Mouse (Mus musculus) testis, postnatal 10 days (tissue): ENCODE results near the gene Myadml2.

Source experiments
- DNase-seq: peaks from one replicate; pipeline ENCODE4 v3.0.0; 2021; ENCODE audit warnings: low spot score

Myadml2 gene

DNA sequence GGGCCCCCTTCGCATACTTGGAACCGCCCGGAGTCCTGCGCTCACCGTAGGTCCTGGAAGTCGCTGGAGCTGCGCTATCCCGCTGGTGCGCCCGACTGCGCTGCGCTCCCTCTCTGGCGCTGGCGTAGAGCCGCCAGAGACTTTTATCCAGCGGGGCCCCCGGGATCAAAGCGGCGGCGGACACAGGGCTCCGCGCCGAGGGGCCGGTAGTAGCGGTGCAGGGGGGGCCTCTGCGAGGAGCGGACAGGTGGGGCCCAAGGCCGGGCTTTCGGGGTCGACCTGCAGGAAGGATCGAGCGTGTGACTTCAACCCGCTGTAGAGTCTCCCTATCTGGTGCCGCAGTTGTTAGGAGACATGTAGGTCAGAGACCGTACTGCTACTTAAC lies 13.1 kb upstream of the Myadml2 start, which contains the start of gene Notum:
TSS of gene Notum (minus strand) at position 100 of the 385 bp plus-strand sequence.
- DNase-seq, result no peak

DNA sequence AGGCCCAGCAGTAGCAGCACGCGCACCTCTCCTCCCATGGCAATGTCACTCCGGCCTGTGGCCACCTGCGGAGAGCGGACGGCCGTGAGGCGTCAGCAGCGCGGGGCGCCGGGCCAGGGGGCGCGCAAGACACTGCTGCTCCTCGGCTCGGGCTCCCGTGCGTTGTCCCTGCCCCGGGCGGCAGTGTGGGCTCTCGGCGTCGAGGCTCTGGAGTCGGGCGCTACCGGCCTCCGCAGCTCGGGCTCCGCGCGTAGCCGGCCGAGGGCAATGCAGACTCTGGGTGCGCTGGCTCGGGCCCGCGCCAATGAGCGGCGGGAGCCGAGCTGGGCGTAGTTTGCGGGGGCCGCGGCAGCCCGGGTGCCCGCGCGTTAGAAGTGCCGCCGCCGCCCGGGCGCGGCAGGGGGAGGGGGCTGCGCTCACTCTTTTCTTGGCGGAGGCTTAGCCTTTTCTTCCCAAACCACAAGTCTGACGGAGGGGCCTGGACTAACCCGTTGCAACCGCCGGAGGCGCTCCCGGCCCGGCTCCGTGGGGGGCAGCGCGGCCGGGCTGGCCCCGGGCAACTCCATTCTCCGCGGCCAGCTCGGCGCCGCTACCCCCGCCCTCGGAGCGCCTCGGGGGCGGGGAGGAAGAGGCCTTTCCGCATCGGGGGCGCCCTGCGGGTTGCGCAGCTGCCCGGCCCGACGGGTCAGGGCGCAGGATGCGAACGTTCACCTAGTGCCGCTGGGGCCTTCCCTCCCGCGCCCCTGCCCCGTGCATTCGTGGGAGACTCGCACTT lies 12.5 kb upstream of the Myadml2 start:
- DNase-seq, result peak; percentile 66

DNA sequence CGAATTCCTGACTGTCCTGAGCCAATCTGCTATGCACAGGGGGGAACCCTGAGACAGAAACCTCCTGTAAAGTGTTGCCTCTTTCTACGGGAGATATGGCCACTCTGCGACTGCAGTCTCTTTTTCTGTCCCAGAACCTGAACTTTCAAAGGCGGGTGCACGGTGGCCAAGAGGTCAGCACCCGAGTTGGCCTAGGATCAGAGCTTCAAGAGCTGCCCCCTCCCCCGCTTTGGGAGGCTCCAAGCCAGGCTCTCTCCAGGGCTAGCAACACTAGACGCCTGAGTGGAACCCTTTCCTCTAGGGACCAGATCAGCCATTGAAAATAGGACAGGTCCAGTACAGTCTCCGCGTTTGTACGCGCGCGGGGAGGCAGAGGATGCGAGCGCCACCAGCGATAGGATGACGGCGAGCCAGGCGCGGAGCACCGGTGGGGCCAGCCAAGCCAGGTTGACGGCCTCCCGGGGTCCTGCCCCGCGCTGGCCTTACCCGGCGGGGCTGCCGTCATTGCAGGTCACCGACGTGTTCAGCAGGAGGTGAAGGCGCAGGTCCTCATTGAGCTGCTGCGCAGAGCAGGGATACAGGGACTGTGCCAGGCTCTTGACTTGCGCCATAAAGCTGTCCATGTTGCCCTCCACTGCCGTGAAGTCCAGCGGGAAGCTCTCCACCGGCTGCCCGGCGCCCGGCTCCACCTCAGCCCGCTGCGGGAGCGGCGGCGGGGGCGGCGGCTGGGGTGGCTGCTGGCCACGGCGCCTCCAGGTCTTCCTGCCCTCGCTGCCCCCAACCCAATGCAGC lies 11.7 kb upstream of the Myadml2 start:
- no peak for DNase-seq

DNA sequence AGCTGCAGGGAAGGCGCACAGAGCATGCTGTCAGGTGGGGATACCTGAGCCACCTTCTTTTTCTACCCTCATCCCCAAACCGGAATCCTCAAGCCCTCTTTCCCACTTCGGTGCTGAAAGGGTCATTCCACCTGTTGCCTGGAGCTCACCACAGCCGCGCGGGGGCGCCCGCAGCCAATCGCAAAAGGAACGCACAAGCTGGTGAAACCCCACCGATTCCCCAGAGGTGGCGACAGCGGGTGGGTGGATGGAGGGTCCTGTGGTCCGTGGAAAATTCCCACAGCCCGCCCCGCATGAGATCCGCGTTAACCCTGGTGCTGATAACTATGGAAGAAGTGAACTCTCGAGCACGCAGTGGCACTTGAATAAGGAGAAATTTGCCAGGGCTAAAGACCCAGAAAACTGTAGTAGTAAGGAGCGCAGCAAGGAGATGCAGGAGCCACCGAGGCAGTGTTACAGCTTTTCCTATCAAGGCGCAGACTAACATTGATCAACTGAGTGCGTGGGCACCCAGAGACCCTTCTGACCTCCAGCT lies 11.0 kb upstream of the Myadml2 start:
- DNase-seq, result peak; percentile 88

DNA sequence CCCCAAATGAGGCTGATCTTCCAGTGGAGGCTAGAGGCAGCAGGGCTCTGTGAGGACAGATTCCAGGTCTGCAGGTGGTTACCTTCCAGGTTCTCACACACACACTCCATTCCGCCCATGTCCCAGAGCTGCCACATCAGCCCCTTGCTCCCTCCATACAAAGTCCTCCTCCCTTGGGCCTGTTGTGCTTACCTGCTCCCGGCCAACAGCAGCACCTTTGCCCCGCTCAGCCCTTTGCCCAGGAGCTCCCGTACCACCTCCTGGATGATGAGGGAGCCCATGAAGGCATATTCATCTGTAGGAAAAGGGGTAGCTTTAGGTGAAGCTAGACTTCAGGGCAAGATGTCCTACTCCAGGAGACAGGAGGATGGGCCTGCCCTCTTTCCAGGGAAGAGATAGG lies 9.3 kb upstream of the Myadml2 start:
- DNase-seq, result no peak

DNA sequence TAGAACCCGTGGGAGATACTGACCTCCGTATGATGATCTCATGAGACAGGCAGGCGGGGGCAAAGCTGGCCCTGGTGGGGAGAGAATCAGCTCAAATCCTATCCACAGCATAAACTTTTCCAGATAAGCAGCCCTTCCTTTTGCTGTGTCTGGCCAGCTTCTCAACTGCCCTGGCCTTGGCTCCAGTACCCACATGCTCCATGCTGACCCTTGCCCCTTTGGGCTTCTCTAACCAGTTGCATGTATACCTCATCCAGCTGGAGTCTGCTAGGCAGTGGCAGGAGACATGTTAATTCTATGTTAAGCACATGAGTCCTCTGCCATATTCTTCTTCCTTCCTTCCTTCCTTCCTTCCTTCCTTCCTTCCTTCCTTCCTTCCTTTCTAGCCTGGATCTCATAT lies 6.8 kb upstream of the Myadml2 start:
- no peak for DNase-seq

DNA sequence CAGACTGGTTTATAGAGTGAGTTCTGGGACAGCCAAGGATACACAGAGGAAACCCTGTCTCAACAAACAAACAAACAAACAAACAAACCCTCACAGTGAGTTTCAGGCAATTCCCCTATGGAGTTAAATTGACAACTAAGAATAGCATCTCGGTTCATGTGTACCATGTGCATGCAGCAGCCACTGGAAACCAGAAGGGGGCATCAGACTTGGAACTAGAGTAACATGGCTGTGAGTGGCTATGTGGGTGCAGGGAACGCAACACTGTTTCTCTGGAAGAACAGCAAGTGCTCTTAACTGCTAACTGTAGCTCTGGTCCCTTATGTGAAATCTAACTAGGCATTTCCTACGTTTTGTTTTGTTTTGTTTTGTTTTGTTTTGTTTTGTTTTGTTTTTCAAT lies 3.9 kb upstream of the Myadml2 start:
- DNase-seq, result no peak

DNA sequence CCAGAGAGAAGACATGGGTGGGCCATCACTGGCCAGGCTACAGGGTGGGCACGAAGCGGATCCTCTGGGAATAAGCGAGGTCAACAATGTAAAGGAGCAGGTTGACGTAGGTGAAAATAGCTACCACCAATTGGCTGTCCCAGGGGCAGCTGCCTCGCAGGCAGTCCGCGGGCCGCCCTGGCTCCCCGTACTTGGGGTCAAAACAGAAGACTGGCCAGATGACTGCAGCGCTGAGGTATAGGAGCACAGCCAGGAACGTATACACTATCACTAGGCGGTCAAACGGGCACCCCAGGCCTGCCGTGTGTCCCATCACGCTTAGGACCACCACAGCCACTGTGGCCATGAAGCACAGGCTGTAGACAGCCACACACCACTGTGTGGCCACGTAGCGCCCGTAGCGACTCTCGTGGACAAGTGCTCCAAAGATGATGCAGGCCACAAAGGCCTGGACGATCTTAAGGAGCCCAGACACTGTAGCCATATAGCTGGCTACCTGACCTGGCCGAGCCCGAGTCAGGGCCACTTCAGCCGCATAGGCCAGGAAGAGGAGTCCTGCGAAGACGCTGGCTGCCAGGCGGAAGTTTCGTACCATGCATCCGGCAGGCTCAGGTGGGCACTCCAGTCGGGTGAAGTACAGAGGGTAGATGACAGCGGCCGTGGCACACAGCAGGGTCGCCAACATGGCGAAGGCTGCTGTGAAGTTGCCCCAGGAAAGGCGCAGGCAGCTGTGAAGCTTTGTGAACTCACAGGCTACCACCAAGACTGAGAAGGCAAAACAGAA lies 719 bp downstream of the Myadml2 start:
- peak; percentile 37 for DNase-seq

DNA sequence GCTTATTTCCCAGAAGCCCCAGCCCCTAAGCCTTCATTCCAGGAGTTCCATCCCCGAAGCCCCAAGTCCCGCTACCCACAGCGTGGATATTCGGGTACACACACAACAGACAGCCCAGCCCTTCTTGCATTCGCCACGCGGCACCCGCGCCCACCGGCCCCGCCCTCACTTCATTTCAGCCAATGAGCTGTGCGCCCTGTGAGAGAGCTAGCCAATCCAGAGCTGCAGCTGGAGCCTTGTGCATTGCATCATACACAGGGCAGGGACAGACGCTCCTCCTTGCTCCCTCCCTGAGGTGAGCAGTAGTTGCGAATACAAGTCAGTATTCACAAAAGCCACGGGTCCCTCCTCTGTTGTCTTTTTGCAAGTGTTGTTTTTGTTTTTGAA lies 4.4 kb downstream of the Myadml2 start, which contains the start of gene Pycr1:
TSS of gene Pycr1 (minus strand) at position 169 of the 387 bp plus-strand sequence.
- peak; percentile 93 for DNase-seq

DNA sequence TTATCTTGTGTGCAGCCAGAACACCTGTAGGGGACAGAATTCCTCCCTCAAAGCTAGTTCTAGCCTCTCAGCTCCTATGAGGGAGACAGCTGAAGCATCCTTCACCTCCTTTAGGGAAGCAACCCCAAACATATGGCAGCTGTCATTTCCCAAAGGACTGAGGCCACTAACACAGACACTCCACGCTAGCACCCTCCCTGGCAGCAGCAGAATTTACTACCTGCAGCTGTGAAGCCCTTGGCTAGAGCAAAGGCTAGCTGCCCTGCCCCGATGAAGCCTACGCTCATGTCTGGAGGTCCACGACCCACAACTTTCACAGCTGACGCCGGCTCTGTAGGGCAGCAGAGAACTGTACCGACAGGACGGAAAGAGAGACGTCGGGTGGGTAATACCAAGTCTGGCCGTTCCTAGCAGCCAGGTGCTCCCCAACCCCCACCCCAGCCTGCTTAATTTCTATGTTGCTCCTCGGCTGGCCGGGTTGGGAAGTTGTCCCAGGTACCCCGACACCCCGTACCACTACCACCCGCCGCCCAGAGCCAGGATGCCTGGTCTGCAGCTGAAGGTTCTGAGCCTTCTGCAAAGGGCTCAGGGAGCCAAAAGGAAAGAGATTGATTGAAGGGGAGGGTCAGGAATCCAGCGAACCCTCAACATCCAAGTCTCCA lies 4.9 kb downstream of the Myadml2 start:
- DNase-seq, result peak; percentile 61

DNA sequence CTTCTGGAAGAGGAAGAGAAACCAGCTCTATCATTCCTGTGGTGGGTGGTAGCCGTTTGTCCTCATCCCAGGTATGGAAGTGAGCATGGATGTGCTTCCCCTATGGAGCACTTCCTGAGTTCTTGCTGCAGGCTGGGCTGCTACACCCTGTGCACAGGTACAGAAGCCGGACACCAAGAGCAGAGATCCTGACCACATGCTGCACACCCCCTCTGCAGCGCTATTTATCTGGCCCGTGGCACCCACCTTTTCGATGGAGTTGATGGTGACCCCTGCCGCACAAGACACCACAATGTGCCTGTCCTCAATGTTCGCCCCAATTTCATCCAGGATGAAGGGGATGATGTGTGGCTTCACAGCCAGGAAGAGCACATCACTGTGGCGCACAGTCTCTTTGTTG lies 6.1 kb downstream of the Myadml2 start:
- peak; percentile 35 for DNase-seq

DNA sequence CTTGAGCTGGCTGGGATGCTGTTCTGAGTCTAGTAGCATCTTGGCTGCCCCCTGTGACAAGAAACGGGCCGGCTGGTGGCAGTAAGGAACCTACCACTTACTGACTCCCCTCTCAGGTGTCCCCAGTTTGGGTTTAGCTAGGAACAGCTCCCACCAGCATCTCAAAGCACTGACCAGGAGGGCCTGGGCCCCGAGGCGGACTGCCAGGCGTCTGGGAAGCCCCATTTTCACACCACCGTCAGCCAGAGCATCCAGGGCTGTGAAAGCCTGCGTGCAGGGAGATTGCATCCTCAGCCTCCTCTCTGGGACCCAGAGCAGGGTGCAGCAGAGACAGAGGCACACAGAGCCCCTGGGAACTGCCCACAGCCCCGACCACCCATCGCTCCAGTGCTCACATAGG lies 6.7 kb downstream of the Myadml2 start:
- DNase-seq, result peak; percentile 38

DNA sequence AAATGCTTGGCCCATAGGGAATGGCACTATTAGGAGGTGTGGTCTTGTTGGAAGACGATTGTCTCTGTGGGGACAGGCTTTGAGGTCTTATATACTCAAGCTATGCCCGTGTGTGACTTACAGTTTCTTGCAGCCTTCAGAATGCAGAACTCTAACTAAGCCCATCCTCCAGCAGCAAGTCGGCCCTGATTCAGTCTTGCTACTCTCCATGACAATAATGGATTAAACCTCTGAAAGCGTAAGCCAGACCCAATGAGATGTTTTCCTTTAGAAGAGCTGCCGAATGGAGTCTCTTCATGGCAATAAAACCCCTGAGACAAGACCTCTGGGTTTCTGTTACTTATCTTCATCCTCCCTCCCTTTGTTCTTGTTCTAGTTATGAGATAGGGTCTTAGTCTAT lies 13.1 kb downstream of the Myadml2 start:
- no peak for DNase-seq

DNA sequence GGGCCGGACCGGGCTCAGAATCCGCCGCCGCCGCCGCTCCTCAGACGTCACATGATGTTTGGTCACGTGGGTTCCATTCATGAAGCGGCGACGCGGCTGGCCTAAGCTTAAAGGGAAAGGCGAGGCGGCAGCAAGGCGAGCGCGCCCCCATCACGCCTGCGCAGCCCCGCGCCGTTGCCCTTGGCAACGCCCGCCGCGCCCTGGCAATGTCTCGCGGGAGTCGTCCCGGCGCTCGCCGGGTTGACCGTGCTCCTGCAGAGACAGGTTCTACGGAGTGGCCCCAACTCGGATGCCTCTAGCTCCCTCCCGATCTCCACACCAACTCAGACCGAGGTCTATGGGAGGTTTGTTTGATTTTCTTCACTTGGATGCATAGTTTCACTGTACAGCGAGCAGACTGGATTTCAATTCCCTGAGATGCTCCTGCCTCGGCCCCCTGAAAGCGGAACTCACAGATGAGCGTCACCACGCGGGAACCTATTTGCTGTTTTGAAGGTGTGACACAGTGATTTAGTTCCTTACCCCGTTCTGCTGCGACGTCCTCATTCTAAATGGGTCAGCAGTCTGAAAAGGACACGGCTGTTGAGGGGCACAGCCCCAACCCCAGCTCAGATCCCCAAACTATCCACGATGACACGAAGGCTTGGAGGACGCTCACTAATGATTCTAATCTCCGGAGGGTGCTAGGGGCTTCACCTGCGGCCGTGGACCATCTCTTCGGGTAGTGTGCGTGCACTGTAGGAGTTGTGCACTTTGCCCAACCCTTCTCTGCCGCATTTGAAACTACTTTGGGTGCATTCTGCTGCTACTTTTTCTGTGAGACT lies 14.2 kb downstream of the Myadml2 start, which contains the start of gene Mafg:
TSS of gene Mafg (minus strand) at position 81 of the 824 bp plus-strand sequence.
- peak; percentile 94 for DNase-seq

DNA sequence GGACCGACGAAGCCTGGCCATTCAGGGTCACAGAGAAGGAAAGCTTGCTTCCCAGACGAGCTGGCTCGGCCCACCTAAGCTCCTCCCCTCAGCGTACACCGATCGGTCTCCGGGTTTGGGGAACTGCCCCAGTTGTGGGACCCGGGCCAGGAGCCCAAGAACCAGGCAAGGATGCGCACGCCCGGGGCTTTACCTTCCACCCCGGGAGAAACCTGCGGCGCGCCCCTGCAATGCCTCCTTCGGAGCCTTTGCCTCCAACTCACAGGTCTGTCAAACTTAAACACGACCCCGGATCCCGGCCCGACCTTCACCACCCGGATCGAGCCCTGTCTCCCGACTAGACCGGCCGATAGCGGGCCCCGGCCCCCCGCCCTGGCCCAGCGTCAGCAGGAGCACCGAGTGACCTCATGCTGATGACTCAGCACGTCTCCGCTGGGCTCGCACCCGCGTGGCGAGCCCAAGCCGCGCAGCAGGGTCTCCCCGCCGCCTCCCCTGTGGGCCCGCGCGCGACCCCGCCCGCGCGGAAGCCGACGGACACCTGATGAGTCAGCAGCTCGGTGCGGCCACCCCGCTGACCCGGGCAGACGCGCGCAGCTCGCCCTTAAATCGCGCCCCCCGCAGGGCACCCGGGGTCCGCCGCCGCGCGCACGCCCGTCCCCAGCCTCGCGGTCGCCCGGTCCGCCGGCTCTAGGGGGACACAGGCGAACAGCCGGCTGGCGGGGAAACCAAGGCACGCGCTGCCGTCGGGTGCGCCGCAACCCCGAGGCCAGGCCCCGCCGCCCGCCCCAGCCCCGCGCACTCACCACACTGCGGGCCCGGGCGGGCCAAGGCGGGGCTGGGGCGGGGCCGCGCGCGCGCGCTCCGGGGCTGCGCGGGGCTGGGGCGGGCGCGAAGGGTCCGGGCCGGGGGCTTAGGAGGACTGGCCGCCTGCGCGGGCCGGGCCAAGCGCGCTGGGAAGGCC lies 15.1 kb downstream of the Myadml2 start:
- peak; percentile 81 for DNase-seq

DNA sequence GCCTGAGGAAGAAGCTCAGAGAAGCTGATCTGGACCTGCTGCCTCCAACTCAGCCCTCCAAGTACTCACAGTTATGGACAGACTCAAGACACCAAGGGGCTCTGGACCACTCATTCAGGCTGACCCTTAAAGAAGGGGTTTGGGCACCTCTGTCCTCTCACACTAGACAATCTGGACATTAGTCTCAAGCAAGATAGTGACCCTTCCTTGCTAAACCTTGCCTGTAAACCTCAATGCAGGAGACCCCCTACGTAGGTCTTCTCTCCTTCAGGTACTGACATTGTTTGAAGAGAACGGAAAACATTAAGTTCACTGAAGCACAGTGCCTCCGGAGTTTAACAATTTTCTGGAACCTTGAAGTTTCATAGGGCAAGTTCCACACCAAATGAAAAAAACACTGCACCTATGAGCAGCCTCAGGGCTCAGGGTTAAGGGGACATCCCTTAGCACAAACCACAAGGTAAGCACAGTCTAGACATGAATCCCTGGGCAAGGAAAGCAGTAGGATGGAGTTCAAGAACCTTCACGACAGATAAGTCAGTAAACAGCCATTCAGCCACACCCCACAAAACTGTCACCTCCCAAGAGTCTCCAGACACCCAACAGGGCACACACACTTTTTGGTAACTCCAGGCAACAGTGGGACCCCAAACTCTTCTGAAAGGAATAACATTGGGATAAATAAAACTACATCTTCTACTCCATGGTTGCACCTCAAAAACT lies 16.1 kb downstream of the Myadml2 start:
- DNase-seq, result no peak

DNA sequence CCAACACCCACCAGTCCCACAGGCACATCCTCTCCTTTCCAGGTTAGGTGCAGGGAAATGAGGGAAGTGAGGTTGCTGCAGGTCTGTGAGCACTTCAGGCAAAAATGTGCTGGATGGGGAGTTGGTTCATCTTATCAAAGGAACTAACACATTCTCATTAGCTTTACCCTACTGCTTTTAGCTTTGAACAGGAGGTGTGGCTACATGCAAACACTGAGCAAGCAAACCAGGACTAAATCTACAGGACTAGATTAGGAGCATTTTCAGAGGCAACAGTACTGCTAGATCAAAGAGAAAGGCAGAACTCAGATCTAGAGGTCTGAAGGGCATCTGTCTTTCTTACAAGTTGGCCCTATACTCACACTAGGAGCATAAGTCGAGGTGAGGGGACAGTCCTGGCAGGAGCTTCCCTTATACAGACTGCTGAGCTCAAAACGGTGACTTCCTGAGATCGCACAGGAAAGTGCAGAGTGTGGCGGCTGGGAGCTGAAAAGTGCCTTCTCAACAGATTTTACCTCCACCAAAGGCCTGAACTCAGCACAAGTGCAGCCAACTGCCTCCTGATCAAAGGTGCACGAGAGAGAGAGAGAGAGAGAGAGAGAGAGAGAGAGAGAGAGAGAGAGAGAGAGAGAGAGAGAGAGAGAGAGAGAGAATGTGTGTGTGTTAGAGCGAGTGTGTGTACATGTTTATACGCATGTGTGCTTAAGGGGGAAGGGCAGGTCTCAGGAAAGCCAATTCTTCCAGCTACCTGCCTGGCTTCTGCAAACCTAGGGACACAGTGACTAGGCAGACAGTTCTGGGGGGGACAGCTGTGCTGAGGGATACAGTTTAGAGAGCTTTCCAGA lies 16.9 kb downstream of the Myadml2 start:
- DNase-seq, result peak; percentile 32

DNA sequence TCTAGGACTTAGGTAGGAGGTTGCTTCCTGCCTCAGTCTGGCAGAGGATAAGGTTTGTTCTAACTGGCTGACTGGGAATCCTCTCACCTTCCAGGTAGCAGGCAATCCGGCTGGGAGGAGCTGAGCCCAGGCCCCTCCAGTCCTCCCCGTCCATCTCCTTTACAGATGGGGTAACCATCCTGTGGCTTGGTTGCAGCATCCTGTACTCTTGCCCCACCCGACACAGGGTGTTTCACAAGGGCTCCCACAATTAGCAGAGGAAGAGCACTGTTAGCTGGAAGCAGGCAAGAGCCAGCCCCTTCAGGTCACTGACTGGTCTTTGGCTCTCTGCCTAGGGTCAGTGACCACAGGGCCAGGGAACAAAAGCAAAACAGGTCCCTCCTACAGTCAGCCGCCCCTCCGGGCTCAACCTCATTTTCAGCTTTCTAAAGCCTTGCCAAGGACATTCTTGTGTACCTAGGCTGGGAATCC lies 17.5 kb downstream of the Myadml2 start:
- DNase-seq, result no peak
